Mouse (Mus musculus): Measurements from ENCODE around the gene Wwc2. TPM values are rescaled to one million over a fixed set of nuclear protein-coding genes. Genes with fewer than 3 reads are reported as not detected.
A peak's percentile ranks its signal among the peaks of the same experiment; 100 is the strongest.

Wwc2 gene
- polyA plus RNA-seq, 1 experiment, result 8.7 TPM

GRCm38 (mm10) chr8:47990386-47990772, 345 bp downstream of the Wwc2 start:
- H3K4me3 ChIP-seq (ENCODE audit: insufficient read depth, low read length), result peak overlapping the region; percentile 78
- TF ChIP-seq CTCF (IDR thresholded peaks at IDR 0.05; ENCODE audit: low read depth, low read length) (no peak), POLR2A (IDR thresholded peaks at IDR 0.05; ENCODE audit: borderline replicate concordance, low read depth, low read length) (no peak)
- H3K27ac ChIP-seq (ENCODE audit: insufficient read depth, low read depth, low read length), result no peak overlapping the region
- H3K4me1 ChIP-seq (ENCODE audit: control insufficient read depth, insufficient read depth, low read length), result no peaks in the 10 kb centered on the region

DNA sequence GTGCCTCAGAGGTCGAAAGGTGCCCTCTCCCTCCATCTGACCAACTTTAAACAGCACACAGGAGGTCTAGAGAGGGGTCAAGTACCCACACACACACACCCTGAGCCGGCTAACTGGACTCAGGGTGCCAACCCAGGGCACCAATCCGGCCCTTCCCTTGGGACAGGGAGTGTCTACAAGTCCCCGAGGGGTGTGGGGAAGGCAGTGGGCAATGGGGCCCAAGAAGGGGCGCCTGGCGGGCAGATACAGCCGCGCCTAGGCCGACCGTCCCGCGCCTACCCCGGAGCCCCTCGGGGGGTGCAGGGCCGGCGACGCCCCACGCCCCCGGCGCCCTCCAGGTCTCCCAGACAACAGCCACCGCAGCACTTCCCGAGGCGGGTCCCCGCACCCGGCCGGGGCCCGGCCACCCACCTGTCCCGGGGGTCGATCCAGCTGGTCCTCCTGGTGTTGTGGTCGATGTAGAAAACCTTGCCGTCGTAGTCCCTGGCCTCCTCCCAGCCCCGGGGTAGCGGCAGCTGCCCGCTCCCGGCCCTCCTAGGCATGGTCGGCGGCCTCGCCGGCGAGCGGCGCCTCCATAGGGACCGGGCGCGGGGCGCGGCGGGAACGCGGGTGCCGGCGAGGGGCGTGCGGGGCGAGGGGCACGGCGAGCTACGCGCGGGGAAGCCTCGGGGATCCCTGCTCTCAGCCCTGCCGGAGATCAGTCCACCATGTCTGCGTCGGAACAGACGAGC, 904 bp downstream of the Wwc2 start:
- H3K4me3 ChIP-seq (ENCODE audit: insufficient read depth, low read length), result peak overlapping the region; percentile 78
- TF ChIP-seq POLR2A (IDR thresholded peaks at IDR 0.05; ENCODE audit: borderline replicate concordance, low read depth, low read length) (no peak), CTCF (IDR thresholded peaks at IDR 0.05; ENCODE audit: low read depth, low read length) (no peak)
- H3K4me1 ChIP-seq (ENCODE audit: control insufficient read depth, insufficient read depth, low read length), result no peaks in the 10 kb centered on the region
- no peak overlapping the region for H3K27ac ChIP-seq (ENCODE audit: insufficient read depth, low read depth, low read length)

DNA sequence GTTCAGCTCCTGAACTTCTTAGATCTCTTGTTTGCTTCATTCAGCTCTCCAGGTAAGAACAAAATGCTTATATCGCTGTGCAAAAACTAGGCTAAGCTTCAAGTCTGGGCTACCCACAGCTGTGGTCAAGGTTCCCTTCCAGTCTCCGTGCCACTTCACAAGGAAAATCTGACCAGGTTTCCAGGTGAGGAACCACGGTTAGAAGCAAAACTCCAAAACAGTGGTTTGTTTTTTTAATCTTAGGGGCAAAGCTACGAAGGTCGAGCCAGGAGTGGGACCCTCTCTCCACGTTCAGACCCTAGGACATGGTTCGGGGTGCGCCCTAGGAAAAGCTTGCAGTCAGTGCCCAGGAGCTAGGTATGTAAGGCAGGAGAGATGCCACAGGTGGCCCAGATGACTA, 1.5 kb downstream of the Wwc2 start:
- Histone ChIP-seq H3K4me1 (ENCODE audit: control insufficient read depth, insufficient read depth, low read length) (no peaks in the 10 kb centered on the region), H3K27ac (ENCODE audit: insufficient read depth, low read depth, low read length) (no peak overlapping the region), H3K4me3 (ENCODE audit: insufficient read depth, low read length) (peak overlapping the region; percentile 78)
- TF ChIP-seq CTCF (IDR thresholded peaks at IDR 0.05; ENCODE audit: low read depth, low read length), result no peak
- TF ChIP-seq POLR2A (IDR thresholded peaks at IDR 0.05; ENCODE audit: borderline replicate concordance, low read depth, low read length), result no peak

DNA sequence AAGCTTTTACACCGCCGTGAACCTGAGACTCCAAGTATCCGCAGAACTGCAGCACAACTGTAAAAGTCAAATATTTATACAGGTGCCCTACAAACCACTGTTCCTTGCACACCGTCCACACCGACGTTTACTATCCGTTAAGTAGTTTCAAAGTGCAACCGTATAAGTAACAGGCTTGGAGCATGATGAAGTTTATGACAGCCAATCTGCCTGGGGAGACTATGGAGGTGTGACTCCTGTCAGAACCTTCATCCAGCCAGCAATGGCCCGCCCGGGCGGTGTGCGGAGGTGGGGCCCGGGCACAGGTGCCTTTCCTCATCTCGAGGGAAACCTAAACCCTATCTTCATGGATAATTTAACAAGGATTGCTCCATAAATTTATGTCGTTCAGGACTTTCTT, 2.6 kb downstream of the Wwc2 start:
- Histone ChIP-seq H3K4me3 (ENCODE audit: insufficient read depth, low read length) (no peak overlapping the region), H3K27ac (ENCODE audit: insufficient read depth, low read depth, low read length) (no peak overlapping the region), H3K4me1 (ENCODE audit: control insufficient read depth, insufficient read depth, low read length) (no peaks in the 10 kb centered on the region)
- TF ChIP-seq POLR2A (IDR thresholded peaks at IDR 0.05; ENCODE audit: borderline replicate concordance, low read depth, low read length), result no peak
- no peak for TF ChIP-seq CTCF (IDR thresholded peaks at IDR 0.05; ENCODE audit: low read depth, low read length)

- Histone ChIP-seq H3K4me1 (ENCODE audit: control insufficient read depth, insufficient read depth, low read length) (no peaks in the 10 kb centered on the region), H3K27ac (ENCODE audit: insufficient read depth, low read depth, low read length) (no peak overlapping the region), H3K4me3 (ENCODE audit: insufficient read depth, low read length) (no peak overlapping the region)
- TF ChIP-seq POLR2A (IDR thresholded peaks at IDR 0.05; ENCODE audit: borderline replicate concordance, low read depth, low read length), result no peak
- TF ChIP-seq CTCF (IDR thresholded peaks at IDR 0.05; ENCODE audit: low read depth, low read length), result no peak
Measured at GRCm38 (mm10) chr8:47985644-47986043, 5.1 kb downstream of the Wwc2 start.

- TF ChIP-seq POLR2A (IDR thresholded peaks at IDR 0.05; ENCODE audit: borderline replicate concordance, low read depth, low read length), result no peak
- no peaks in the 10 kb centered on the region for H3K4me1 ChIP-seq (ENCODE audit: control insufficient read depth, insufficient read depth, low read length)
Measured at GRCm38 (mm10) chr8:47985243-47985642, 5.5 kb downstream of the Wwc2 start.

DNA sequence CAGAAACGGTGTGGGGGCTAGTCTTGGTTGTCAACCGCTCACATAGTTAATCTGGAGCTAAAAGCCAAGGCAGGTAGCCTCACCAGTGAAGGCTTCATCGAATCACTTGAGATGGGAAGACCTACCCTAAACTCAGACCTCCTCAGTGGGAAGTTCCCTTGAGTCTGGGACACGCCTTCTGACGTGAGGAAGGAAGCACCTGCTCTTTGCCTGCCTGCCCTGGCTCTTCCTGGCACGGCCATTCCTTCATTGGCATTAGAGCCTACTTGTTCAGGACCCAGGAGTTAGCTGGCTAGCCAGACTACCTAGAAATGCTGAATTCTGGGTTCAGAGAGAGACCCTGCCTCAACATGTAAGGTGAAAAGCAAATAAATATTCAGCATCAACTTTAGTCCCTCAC, 9.6 kb downstream of the Wwc2 start:
- no peak for TF ChIP-seq CTCF (IDR thresholded peaks at IDR 0.05; ENCODE audit: low read depth, low read length)
- TF ChIP-seq POLR2A (IDR thresholded peaks at IDR 0.05; ENCODE audit: borderline replicate concordance, low read depth, low read length), result no peak
- H3K4me3 ChIP-seq (ENCODE audit: insufficient read depth, low read length), result no peak overlapping the region
- no peaks in the 10 kb centered on the region for H3K4me1 ChIP-seq (ENCODE audit: control insufficient read depth, insufficient read depth, low read length)
- no peak overlapping the region for H3K27ac ChIP-seq (ENCODE audit: insufficient read depth, low read depth, low read length)

More at GRCm38 (mm10) chr8:47985243-47985642, 5.5 kb downstream of the Wwc2 start:
- no peak overlapping the region for H3K4me3 ChIP-seq (ENCODE audit: insufficient read depth, low read length)
- H3K27ac ChIP-seq (ENCODE audit: insufficient read depth, low read depth, low read length), result no peak overlapping the region

DNA sequence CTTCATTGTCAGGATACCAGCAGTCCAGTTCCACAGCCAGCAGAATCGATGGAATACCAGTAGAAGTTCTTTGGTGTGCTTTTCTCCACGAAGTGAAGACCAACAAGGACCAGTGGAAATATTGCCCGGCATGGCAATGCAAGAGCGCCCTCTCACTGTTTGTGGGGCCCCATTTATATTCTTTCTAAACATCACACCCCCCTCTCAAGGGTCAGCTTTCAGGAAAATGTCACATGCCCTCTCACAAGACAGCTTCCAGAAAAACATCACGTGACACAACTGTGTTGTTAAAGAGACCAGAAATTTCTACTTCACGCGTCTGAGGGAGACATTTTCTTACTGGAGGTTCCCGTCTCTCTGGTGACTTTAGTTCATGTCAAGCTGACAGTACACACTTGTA, 10.8 kb downstream of the Wwc2 start:
- no peaks in the 10 kb centered on the region for H3K4me1 ChIP-seq (ENCODE audit: control insufficient read depth, insufficient read depth, low read length)
- TF ChIP-seq POLR2A (IDR thresholded peaks at IDR 0.05; ENCODE audit: borderline replicate concordance, low read depth, low read length) (no peak), CTCF (IDR thresholded peaks at IDR 0.05; ENCODE audit: low read depth, low read length) (no peak)
- no peak overlapping the region for H3K4me3 ChIP-seq (ENCODE audit: insufficient read depth, low read length)
- H3K27ac ChIP-seq (ENCODE audit: insufficient read depth, low read depth, low read length), result no peak overlapping the region

GRCm38 (mm10) chr8:47978755-47979154, 12.0 kb downstream of the Wwc2 start:
- H3K27ac ChIP-seq (ENCODE audit: insufficient read depth, low read depth, low read length), result no peak overlapping the region

GRCm38 (mm10) chr8:47974963-47975314, 15.8 kb downstream of the Wwc2 start:
- no peak for TF ChIP-seq POLR2A (IDR thresholded peaks at IDR 0.05; ENCODE audit: borderline replicate concordance, low read depth, low read length)
- no peak for TF ChIP-seq CTCF (IDR thresholded peaks at IDR 0.05; ENCODE audit: low read depth, low read length)
- H3K27ac ChIP-seq (ENCODE audit: insufficient read depth, low read depth, low read length), result no peak overlapping the region
- no peak overlapping the region for H3K4me3 ChIP-seq (ENCODE audit: insufficient read depth, low read length)

More at GRCm38 (mm10) chr8:47978755-47979154, 12.0 kb downstream of the Wwc2 start:
- TF ChIP-seq CTCF (IDR thresholded peaks at IDR 0.05; ENCODE audit: low read depth, low read length) (peak; percentile 53), POLR2A (IDR thresholded peaks at IDR 0.05; ENCODE audit: borderline replicate concordance, low read depth, low read length) (no peak)
- H3K4me3 ChIP-seq (ENCODE audit: insufficient read depth, low read length), result no peak overlapping the region
- no peaks in the 10 kb centered on the region for H3K4me1 ChIP-seq (ENCODE audit: control insufficient read depth, insufficient read depth, low read length)

More at GRCm38 (mm10) chr8:47974963-47975314, 15.8 kb downstream of the Wwc2 start:
- H3K4me1 ChIP-seq (ENCODE audit: control insufficient read depth, insufficient read depth, low read length), result no peaks in the 10 kb centered on the region
